Mouse (Mus musculus) thymus, adult 2 months (tissue): ENCODE results near the gene Megf11.

Experiments used
- CTCF ChIP-seq: fragments of 200-500 bp; IDR thresholded peaks from 2 replicates; pipeline ENCODE4 v1.5.1; 2012; ENCODE audit warnings: mild to moderate bottlenecking, control low read depth, low read length, moderate library complexity, borderline replicate concordance; ENCODE audit not compliant: control insufficient read depth, poor library complexity, insufficient read depth; ENCODE audit errors: extremely low read depth
- POLR2A ChIP-seq: fragments of 200-500 bp; IDR thresholded peaks from 2 replicates; pipeline ENCODE4 v1.6.1; 2012; ENCODE audit warnings: mild to moderate bottlenecking, low read length, control low read depth, moderate library complexity; ENCODE audit not compliant: control insufficient read depth, poor library complexity, insufficient read depth; ENCODE audit errors: extremely low read depth

- TF ChIP-seq CTCF (no peak), POLR2A (no peak)
These were observed 22.1 kb downstream of the Megf11 start for GRCm38 (mm10) chr9:64407390-64407970.
